Mouse (Mus musculus) neural tube, embryonic 14.5 days (tissue): ENCODE results near the gene Prss48. TPM values are rescaled to one million over a fixed set of nuclear protein-coding genes. Genes with fewer than 3 reads are reported as not detected.

Experiments
- ATAC-seq: fragments of 200-750 bp; cut with Nextera tagmentation; 2 replicates; pipeline ENCODE4 v1.8.0; 2017; ENCODE audit warnings: low read depth, mild to moderate bottlenecking, moderate TSS enrichment, moderate library complexity
- H3K27ac ChIP-seq: fragments of 300-500 bp; sonication (generic); 2 replicates; pipeline ENCODE4 v1.5.1; 2014; ENCODE audit warnings: low read depth, mild to moderate bottlenecking, control low read depth, low read length, moderate library complexity, mixed read lengths
- H3K27me3 ChIP-seq: fragments of 300-500 bp; sonication (generic); 2 replicates; pipeline ENCODE4 v1.6.1; 2014; ENCODE audit warnings: low read length; ENCODE audit not compliant: control insufficient read depth, insufficient read depth
- H3K36me3 ChIP-seq: fragments of 300-500 bp; sonication (generic); 2 replicates; pipeline ENCODE4 v1.6.1; 2014; ENCODE audit warnings: low read length, mixed read lengths; ENCODE audit not compliant: control insufficient read depth, insufficient read depth
- H3K4me1 ChIP-seq: fragments of 300-500 bp; sonication (generic); 2 replicates; pipeline ENCODE4 v1.6.1; 2014; ENCODE audit warnings: low read length; ENCODE audit not compliant: control insufficient read depth, insufficient read depth
- H3K4me2 ChIP-seq: fragments of 300-500 bp; sonication (generic); 2 replicates; pipeline ENCODE4 v1.6.1; 2014; ENCODE audit warnings: mild to moderate bottlenecking, low read depth, low read length, control low read depth
- H3K4me3 ChIP-seq: fragments of 300-500 bp; sonication (generic); 2 replicates; pipeline ENCODE4 v1.5.1; 2014; ENCODE audit warnings: low read depth, low read length, control low read depth, mixed read lengths
- H3K9ac ChIP-seq: fragments of 300-500 bp; sonication (generic); replicated peaks from 2 replicates; pipeline ENCODE4 v1.6.1; 2014; ENCODE audit warnings: low read depth, mild to moderate bottlenecking, control low read depth, low read length, mixed read lengths
- H3K9me3 ChIP-seq: fragments of 300-500 bp; sonication (generic); 2 replicates; pipeline ENCODE4 v1.6.1; 2016; ENCODE audit warnings: low read length; ENCODE audit not compliant: control insufficient read depth
- WGBS: fragments of 180-500 bp; shearing (Covaris S2); extraction: QIAGEN DNeasy Blood & Tissue Kit; methylation state at CpG from one replicate; pipeline ENCODE4 v1.1.7; 2014; 5-methylcytosine and 5-hydroxymethylcytosine counted together
- polyA plus RNA-seq: library from polyadenylated mRNA; unstranded; fragments of >200 nt; fragmentation: Nextera tagmentation; extraction: Ambion mirVana; gene quantifications from 2 replicates; pipeline ENCODE4 v1.2.1, GENCODE M21; 2014

The Prss48 gene
- polyA plus RNA-seq, 1 experiment from 2014 or later = not detected

- no peaks in the 10 kb centered on the region for H3K27me3 ChIP-seq
- H3K4me2 ChIP-seq = no peak overlapping the region
- H3K4me3 ChIP-seq = no peak overlapping the region
- no peaks in the 10 kb centered on the region for H3K9me3 ChIP-seq
- H3K36me3 ChIP-seq = no peaks in the 10 kb centered on the region
- WGBS = 91% methylated on average over 15 of the region's 15 CpGs
- H3K27ac ChIP-seq = no peak overlapping the region
- H3K9ac ChIP-seq = no peak overlapping the region
- ATAC-seq = no peak
- no peaks in the 10 kb centered on the region for H3K4me1 ChIP-seq
Measured at GRCm38 (mm10) chr3:86028658-86029375, 26.5 kb upstream of the Prss48 start.

DNA sequence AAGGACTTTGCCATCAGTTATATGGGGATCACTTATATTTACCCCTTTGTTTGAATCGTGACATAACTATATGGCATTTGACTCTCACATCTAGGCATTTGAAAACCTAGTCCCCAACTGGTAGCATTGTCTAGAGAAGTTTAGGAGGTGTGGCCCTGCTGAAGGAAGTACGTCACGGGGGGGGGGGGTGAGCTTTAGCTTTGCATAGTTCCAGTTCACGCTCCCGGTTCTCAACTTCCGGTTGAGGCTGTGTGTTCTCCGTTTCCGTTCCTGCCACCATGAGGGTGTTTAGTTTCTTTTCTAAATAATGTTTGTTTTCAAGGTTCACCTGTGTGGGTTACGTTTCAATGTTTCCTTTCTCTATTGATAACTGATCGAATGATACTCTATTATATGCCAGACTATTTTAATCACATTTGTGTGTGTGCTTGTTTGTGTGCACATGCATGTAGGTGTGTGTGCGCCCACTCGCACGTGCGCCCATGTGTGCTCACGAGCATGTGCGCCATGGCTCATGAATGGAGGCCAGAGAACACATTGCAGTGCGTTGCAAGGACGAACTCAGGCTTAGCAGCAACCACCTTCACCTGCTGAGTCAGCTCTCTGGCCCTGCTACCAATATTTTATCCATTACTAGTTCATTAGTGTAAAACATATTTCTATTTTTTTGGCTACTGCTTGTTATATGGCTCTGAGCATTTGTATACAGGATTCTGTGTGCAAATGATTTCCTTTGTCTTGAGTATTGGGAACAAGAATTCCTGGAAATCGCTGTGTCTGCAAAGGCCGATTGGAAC is 23.2 kb upstream of the Prss48 start:
- Histone ChIP-seq H3K4me3 (no peak overlapping the region), H3K9ac (no peak overlapping the region), H3K4me2 (no peak overlapping the region), H3K9me3 (no peaks in the 10 kb centered on the region), H3K27ac (no peak overlapping the region), H3K27me3 (no peaks in the 10 kb centered on the region), H3K36me3 (no peaks in the 10 kb centered on the region), H3K4me1 (no peaks in the 10 kb centered on the region)
- no peak for ATAC-seq
- 98% methylated on average over 20 of the region's 20 CpGs for WGBS

DNA sequence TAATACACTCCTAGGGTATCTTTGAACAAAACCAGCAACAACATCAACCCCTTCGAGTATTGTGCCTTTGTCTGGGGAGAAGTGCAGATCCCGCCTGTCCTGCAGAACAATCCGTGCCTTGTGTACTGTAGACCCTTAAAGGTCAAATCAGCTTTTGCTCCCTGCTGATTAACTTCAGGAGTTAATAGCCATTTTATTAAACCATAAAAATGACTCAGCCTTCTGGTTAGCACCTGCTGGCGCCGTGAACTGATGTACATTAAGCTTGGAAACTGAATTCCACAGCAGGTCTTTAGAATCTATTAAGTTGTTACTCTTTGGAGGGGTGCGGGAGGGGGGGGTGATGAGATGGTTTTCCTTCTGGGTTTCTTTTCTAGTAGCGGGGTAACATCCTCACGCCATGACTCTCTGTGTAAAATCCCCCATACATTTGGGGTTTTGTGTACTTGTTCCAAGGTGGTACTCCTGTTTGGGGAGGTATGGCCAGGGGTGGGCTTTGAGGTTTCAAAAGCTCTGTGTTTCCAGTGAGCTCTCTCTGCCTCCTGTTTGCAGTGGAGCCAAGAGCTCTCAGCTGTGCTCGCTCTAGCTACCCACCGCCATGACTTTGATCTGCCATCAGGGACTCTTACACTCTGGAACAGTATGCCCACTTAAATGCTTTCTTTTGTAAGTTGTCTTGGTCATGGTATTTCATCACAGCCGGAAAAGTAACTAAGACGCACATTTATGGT is 21.9 kb upstream of the Prss48 start:
- no peaks in the 10 kb centered on the region for H3K36me3 ChIP-seq
- H3K9me3 ChIP-seq = no peaks in the 10 kb centered on the region
- no peak overlapping the region for H3K27ac ChIP-seq
- H3K4me2 ChIP-seq = no peak overlapping the region
- H3K27me3 ChIP-seq = no peaks in the 10 kb centered on the region
- WGBS = 69% methylated on average over 12 of the region's 12 CpGs
- H3K4me3 ChIP-seq = no peak overlapping the region
- no peak for ATAC-seq
- no peak overlapping the region for H3K9ac ChIP-seq
- H3K4me1 ChIP-seq = no peaks in the 10 kb centered on the region

DNA sequence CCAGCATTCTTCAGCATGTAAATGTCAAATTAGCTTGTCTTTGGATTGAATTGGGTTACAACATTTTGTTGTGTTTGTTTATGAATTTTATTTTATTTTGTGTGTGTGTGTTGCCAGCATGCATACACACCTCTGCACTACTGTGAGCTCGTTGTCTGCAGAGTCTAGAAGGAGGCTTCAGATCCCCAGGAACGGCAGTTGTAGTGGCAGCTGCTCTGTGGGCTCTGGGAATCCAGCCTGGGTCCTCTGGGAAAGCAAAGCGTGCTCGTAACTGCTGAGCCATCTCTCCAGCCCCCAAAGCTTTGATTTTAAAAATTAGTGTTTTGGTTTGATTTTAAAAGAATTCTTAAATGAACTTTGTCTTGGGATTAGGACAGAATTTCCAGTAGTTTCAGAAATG is 19.4 kb upstream of the Prss48 start:
- Histone ChIP-seq H3K27me3 (no peaks in the 10 kb centered on the region), H3K36me3 (no peaks in the 10 kb centered on the region), H3K4me3 (no peak overlapping the region), H3K9me3 (no peaks in the 10 kb centered on the region), H3K4me2 (no peak overlapping the region), H3K27ac (no peak overlapping the region), H3K4me1 (no peaks in the 10 kb centered on the region), H3K9ac (no peak overlapping the region)
- no peak for ATAC-seq
- 72% methylated on average over 4 of the region's 4 CpGs for WGBS

- Histone ChIP-seq H3K4me2 (no peak overlapping the region), H3K27me3 (no peaks in the 10 kb centered on the region), H3K4me3 (no peak overlapping the region), H3K36me3 (no peaks in the 10 kb centered on the region), H3K9ac (no peak overlapping the region), H3K9me3 (no peaks in the 10 kb centered on the region), H3K4me1 (no peaks in the 10 kb centered on the region), H3K27ac (no peak overlapping the region)
- 92% methylated on average over 16 of the region's 16 CpGs for WGBS
- no peak for ATAC-seq
Measured at GRCm38 (mm10) chr3:86020921-86021650, 18.8 kb upstream of the Prss48 start.

GRCm38 (mm10) chr3:86017484-86017883 is 15.2 kb upstream of the Prss48 start:
- Histone ChIP-seq H3K27me3 (no peaks in the 10 kb centered on the region), H3K4me3 (no peak overlapping the region), H3K4me2 (no peak overlapping the region), H3K9ac (no peak overlapping the region), H3K27ac (no peak overlapping the region), H3K36me3 (no peaks in the 10 kb centered on the region), H3K4me1 (no peaks in the 10 kb centered on the region), H3K9me3 (no peaks in the 10 kb centered on the region)
- 81% methylated on average over 8 of the region's 8 CpGs for WGBS
- ATAC-seq = no peak

DNA sequence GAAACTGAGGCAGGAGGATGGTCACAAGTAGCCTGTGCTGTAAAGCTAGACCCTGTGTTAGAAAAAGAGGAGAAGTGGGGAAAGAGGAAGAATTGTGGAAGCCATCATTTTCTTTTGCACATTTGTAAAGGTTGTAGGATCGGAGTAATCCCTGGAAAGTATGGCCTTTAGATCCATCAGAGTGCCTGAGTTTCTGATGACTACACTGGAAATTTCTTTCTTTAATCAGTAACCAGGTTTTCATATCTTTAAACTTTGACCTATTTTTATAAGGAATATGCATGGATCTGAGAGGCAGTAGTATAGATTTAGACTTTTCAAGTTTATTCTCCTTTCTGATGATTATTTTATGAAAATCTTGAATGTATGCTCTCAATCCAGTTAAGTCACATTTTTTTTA is 14.7 kb upstream of the Prss48 start:
- H3K4me2 ChIP-seq = no peak overlapping the region
- no peak for ATAC-seq
- WGBS = 100% methylated on average over 1 of the region's 1 CpGs
- H3K9me3 ChIP-seq = no peaks in the 10 kb centered on the region
- no peaks in the 10 kb centered on the region for H3K27me3 ChIP-seq
- no peaks in the 10 kb centered on the region for H3K36me3 ChIP-seq
- H3K27ac ChIP-seq = no peak overlapping the region
- H3K4me1 ChIP-seq = no peaks in the 10 kb centered on the region
- H3K9ac ChIP-seq = no peak overlapping the region
- H3K4me3 ChIP-seq = no peak overlapping the region

DNA sequence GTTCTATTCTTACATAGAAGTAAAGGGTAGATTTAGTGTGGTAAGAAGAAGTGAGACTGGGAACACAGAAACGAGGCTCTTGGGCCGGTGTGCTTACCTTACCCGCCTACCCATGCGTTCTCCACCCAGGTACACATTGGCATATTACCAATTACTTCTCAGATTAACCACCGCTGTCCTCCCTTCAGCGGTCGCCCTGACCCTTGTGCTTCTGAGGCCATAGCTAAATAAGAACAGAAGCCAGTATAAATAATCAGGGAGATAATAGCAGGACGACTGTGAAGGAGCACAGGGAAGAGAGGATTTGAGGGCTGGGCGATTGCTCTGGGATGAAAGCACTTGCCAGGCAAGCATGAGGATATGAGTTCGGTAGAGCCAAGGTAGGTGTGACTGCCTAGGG is 11.5 kb upstream of the Prss48 start:
- 86% methylated on average over 10 of the region's 10 CpGs for WGBS
- H3K9ac ChIP-seq = no peak overlapping the region

More for the DNA sequence above, 11.5 kb upstream of the Prss48 start:
- Histone ChIP-seq H3K4me3 (no peak overlapping the region), H3K9me3 (no peaks in the 10 kb centered on the region), H3K36me3 (no peaks in the 10 kb centered on the region), H3K27ac (no peak overlapping the region), H3K4me2 (no peak overlapping the region), H3K27me3 (no peaks in the 10 kb centered on the region), H3K4me1 (no peaks in the 10 kb centered on the region)
- ATAC-seq = no peak
